Mouse (Mus musculus): Measurements from ENCODE around the gene Rae1.

- TF ChIP-seq MAFK (IDR thresholded peaks at IDR 0.05; ENCODE audit: insufficient read depth, low read depth, low read length) (no peak), ZC3H11A (IDR thresholded peaks at IDR 0.05; ENCODE audit: borderline replicate concordance, low read depth, low read length) (no peak), ZNF384 (IDR thresholded peaks at IDR 0.05; ENCODE audit: low read depth, low read length) (no peak)
Measured at GRCm38 (mm10) chr2:173023966-173024365, 24.0 kb downstream of the Rae1 start.
